Mouse (Mus musculus): ENCODE results near the gene Pim1. TPM values are rescaled to one million over a fixed set of nuclear protein-coding genes. Genes with fewer than 3 reads are reported as not detected.
"Not testable (repeated sequence)": the region's sequence is repeated elsewhere in the genome, so short reads cannot be mapped to it uniquely, and the experiment has no call there.

Pim1 gene
- total RNA-seq (2021): 1 to 10 TPM; 3.1 to 6.0 TPM
- long read RNA-seq, experiment 1, partial matches to known transcripts: 1 of 1 reads
- long read RNA-seq, experiment 1, other reads (novel, unspliced or antisense): 0 of 1 reads
- long read RNA-seq, experiment 2, partial matches to known transcripts: 0 of 4 reads
- long read RNA-seq, experiment 2, other reads (novel, unspliced or antisense): 1 of 4 reads

- DNase-seq (ENCODE audit: low spot score in 2 of 2): no peak
These were observed at the start of gene Pim1 for GRCm38 (mm10) chr17:29490713-29491581. Pim1 (plus strand) TSS chr17:29490753.

GRCm38 (mm10) chr17:29441562-29441961 is 49.0 kb upstream of the Pim1 start:
- no peak for DNase-seq (ENCODE audit: low spot score in 2 of 2)

GRCm38 (mm10) chr17:29442131-29442557 is 48.4 kb upstream of the Pim1 start:
- no peak for DNase-seq (ENCODE audit: low spot score in 2 of 2)

GRCm38 (mm10) chr17:29443724-29444123 is 46.8 kb upstream of the Pim1 start:
- no peak for DNase-seq (ENCODE audit: low spot score in 2 of 2)

- no peak for DNase-seq (ENCODE audit: low spot score in 2 of 2)
These were observed 45.5 kb upstream of the Pim1 start for GRCm38 (mm10) chr17:29445072-29445471.

- DNase-seq (ENCODE audit: low spot score in 2 of 2): no peak
These were observed 43.2 kb upstream of the Pim1 start for GRCm38 (mm10) chr17:29447323-29447722.

- no peak for DNase-seq (ENCODE audit: low spot score in 2 of 2)
These were observed 42.5 kb upstream of the Pim1 start for GRCm38 (mm10) chr17:29448055-29448454.

- DNase-seq (ENCODE audit: low spot score in 2 of 2): no peak
These were observed 42.0 kb upstream of the Pim1 start for GRCm38 (mm10) chr17:29448561-29448960.

- no peak for DNase-seq (ENCODE audit: low spot score in 2 of 2)
These were observed 39.4 kb upstream of the Pim1 start for GRCm38 (mm10) chr17:29450899-29451840.

GRCm38 (mm10) chr17:29451841-29452210 is 38.7 kb upstream of the Pim1 start:
- DNase-seq (ENCODE audit: low spot score in 2 of 2): no peak

- not testable (repeated sequence) for DNase-seq (ENCODE audit: low spot score in 2 of 2)
These were observed 36.4 kb upstream of the Pim1 start for GRCm38 (mm10) chr17:29454119-29454518.

- DNase-seq (ENCODE audit: low spot score in 2 of 2): no peak
These were observed 35.0 kb upstream of the Pim1 start for GRCm38 (mm10) chr17:29455411-29456120.

GRCm38 (mm10) chr17:29456476-29456875 is 34.1 kb upstream of the Pim1 start:
- DNase-seq (ENCODE audit: low spot score in 2 of 2): no peak

- no peak for DNase-seq (ENCODE audit: low spot score in 2 of 2)
These were observed 33.6 kb upstream of the Pim1 start for GRCm38 (mm10) chr17:29456926-29457325.

- no peak for DNase-seq (ENCODE audit: low spot score in 2 of 2)
These were observed 32.6 kb upstream of the Pim1 start for GRCm38 (mm10) chr17:29457795-29458560.

- peak; percentile 9 to 12 for DNase-seq (ENCODE audit: low spot score in 2 of 2)
These were observed 31.0 kb upstream of the Pim1 start for GRCm38 (mm10) chr17:29459321-29460118.

- no peak for DNase-seq (ENCODE audit: low spot score in 2 of 2)
These were observed 30.4 kb upstream of the Pim1 start for GRCm38 (mm10) chr17:29460119-29460505.

GRCm38 (mm10) chr17:29463627-29464026 is 26.9 kb upstream of the Pim1 start:
- DNase-seq (ENCODE audit: low spot score in 2 of 2): no peak

GRCm38 (mm10) chr17:29464068-29464467 is 26.5 kb upstream of the Pim1 start:
- DNase-seq (ENCODE audit: low spot score in 2 of 2): no peak
